Mouse (Mus musculus) left cerebral cortex, adult 2 months (tissue): ENCODE data around the gene Elfn1. TPM values are rescaled to one million over a fixed set of nuclear protein-coding genes. Genes with fewer than 3 reads are reported as not detected.

Source experiments
- DNase-seq, 2 experiments: peaks; one replicate each; pipeline ENCODE4 v3.0.0; 2021 to 2022; ENCODE audit warnings: low spot score in 2 of 2, mixed read lengths in 1 of 2; ENCODE audit errors: extremely low spot score in 1 of 2
- H3K27ac ChIP-seq: fragments of 200-600 bp; 2 replicates; pipeline ENCODE4 v1.8.1; 2022
- H3K4me3 ChIP-seq: fragments of 200-600 bp; 2 replicates; pipeline ENCODE4 v1.8.1; 2022
- CTCF ChIP-seq: fragments of 200-600 bp; IDR thresholded peaks from 2 replicates; pipeline ENCODE4 v1.8.1; 2022; ENCODE audit warnings: antibody characterized with exemption, mild to moderate bottlenecking, moderate library complexity
- intact Hi-C: fragments of 180-260 bp; cut with DNase I; formaldehyde crosslinking; loops from one replicate; pipeline ENCODE4 v1.15.1; 2025
- total RNA-seq, 2 experiments: library from RNA; stranded (reverse); gene quantifications; 2 replicates each; pipeline ENCODE4 v1.2.3; 2021

Elfn1 gene
- total RNA-seq, 2 experiments from 2014 or later: 34.5 to 38.1 TPM

DNA sequence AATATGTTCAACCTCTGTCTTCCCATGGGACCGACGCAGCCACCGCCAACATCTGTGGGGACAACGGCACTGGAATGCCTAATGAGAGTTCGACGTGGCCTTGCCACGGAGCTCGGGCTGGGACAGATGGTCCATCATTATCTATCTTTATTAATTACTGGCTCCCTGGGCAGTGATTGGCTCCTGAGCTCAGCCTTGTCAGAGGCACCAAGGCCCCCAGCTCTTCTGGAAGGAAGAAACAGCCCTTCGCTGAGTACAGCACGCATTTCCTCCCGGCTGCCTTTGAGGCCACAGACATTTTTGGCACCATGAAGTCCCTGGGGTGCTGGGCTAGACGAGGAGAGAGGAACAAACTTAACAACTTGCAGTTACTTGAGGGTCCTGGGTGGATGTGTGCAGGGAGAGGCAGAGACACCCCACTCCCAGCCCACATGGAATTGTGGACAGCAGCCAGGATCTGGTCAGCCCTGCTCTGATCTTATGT, 13.7 kb upstream of the Elfn1 start:
- no peak for DNase-seq
- TF ChIP-seq CTCF: no peak

DNA sequence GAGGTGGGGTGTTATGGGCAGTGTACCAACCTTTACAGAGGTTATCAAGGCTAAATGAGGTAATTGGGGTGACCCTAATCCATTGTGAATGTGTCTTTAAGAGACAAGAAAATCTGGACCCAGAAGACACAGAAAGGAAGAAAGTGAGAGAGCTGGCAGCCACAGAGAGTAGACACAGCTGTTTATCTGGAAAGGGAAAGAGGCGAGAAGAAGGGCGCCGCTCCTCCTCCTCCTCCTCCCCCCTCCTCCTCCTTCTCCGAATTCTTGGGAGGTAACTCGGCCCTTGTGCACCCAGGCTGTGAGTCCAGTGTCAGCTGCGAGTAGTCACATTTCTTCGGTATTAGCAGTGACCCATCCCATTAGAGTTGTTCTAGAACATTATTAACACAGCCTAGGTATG, 8.7 kb upstream of the Elfn1 start:
- no peak overlapping the region for H3K4me3 ChIP-seq
- H3K27ac ChIP-seq: no peak overlapping the region
- intact Hi-C loops: no loop called here
- TF ChIP-seq CTCF: no peak
- no peak for DNase-seq

More for the DNA sequence above, 13.7 kb upstream of the Elfn1 start:
- H3K4me3 ChIP-seq: no peak overlapping the region
- intact Hi-C loops: no loop called here
- no peak overlapping the region for H3K27ac ChIP-seq

- DNase-seq: no peak
- Histone ChIP-seq H3K4me3 (no peak overlapping the region), H3K27ac (no peak overlapping the region)
- intact Hi-C loops: loop anchor here (5.0 kb wide), 2 partner anchors 137 to 182 kb away; no protein-coding TSS in a partner anchor
- no peak for TF ChIP-seq CTCF
Observed at GRCm38 (mm10) chr5:139905121-139905520, 2.6 kb upstream of the Elfn1 start.

GRCm38 (mm10) chr5:139906507-139906906, 1.2 kb upstream of the Elfn1 start:
- DNase-seq: no peak
- intact Hi-C loops: loop anchor here (2.0 to 5.0 kb wide), 3 partner anchors 136 to 386 kb away; no protein-coding TSS in a partner anchor
- Histone ChIP-seq H3K27ac (no peak overlapping the region), H3K4me3 (no peak overlapping the region)
- TF ChIP-seq CTCF: no peak

DNA sequence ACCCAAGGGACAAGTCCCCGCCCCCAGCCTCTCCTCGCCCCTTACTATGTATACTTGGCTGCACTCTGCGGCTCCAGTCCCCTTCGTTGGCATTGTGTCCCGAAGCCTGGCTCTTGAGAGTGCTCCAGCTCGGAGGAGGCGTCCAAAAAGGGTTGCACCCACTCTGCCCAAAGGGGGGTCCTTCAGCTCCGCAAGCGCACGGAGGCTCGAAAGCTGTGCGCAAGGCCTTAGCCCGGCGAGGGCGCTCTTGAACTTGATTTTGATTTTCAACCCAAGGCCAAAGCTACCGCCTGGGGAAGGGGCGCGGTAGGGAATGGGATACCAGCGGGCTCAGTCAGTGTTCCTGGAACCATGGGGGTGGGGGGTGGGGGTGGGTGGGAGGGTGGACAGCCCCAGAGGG, 502 bp upstream of the Elfn1 start:
- TF ChIP-seq CTCF: peak; percentile 48
- H3K4me3 ChIP-seq: peak overlapping the region; percentile 26
- no peak overlapping the region for H3K27ac ChIP-seq
- intact Hi-C loops: loop anchor here (2.0 to 5.0 kb wide), 3 partner anchors 135 to 386 kb away; no protein-coding TSS in a partner anchor
- peak; percentile 56 to 60 for DNase-seq

- DNase-seq: peak in 1 of 2 experiments; percentile 47
- Histone ChIP-seq H3K27ac (peak overlapping the region; percentile 53; the same call in 1 of the 2 replicates), H3K4me3 (peak overlapping the region; percentile 62)
- intact Hi-C loops: loop anchor here (2.0 to 5.0 kb wide), 3 partner anchors 134 to 232 kb away; no protein-coding TSS in a partner anchor
- no peak for TF ChIP-seq CTCF
Observed at GRCm38 (mm10) chr5:139908243-139908810, 584 bp downstream of the Elfn1 start.

DNA sequence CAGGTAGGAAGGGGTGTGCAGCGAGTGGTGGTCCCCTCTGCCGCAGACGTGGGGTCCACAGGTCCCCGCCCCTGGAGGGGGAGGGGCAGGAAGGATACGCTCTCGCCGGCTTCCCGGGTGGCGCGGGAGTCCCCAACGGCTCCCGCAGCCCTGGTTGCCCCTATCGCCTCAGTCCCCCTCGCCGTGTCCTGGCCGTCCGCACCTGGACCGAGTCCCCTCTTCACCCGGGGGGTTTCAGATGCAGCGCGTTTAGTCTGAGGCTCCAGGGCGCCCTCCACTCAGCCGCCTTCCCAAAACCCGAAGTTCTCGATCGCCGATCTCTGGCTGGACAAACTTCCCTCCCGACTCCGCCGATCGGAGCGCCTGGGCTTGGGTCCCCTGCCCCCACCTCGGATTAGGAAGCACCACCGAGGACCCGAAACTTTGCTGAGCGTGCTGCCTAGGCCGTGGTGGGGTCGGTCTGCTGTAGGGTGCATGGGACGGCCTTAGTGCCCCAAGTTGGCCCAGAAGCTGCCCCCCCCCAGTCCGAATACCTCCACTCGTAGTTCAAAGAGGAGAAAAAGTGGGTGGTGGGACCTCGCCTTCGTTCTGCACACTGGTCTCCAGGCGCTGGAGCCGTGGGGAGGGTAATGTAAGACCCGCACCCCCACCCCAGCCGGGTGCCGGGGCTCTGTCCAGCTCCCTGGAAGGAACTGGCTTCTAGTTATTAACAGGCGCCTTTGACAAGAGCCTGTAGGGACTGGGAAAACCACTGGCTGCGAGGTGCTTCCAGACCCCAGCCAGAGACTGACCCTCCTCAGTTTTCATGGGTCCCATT, 1.3 kb downstream of the Elfn1 start:
- Histone ChIP-seq H3K4me3 (peak overlapping the region; percentile 62), H3K27ac (peak overlapping the region; percentile 53; the same call in 1 of the 2 replicates)
- TF ChIP-seq CTCF: no peak
- intact Hi-C loops: loop anchor here (2.0 to 5.0 kb wide), 3 partner anchors 133 to 232 kb away; no protein-coding TSS in a partner anchor
- DNase-seq: no peak

DNA sequence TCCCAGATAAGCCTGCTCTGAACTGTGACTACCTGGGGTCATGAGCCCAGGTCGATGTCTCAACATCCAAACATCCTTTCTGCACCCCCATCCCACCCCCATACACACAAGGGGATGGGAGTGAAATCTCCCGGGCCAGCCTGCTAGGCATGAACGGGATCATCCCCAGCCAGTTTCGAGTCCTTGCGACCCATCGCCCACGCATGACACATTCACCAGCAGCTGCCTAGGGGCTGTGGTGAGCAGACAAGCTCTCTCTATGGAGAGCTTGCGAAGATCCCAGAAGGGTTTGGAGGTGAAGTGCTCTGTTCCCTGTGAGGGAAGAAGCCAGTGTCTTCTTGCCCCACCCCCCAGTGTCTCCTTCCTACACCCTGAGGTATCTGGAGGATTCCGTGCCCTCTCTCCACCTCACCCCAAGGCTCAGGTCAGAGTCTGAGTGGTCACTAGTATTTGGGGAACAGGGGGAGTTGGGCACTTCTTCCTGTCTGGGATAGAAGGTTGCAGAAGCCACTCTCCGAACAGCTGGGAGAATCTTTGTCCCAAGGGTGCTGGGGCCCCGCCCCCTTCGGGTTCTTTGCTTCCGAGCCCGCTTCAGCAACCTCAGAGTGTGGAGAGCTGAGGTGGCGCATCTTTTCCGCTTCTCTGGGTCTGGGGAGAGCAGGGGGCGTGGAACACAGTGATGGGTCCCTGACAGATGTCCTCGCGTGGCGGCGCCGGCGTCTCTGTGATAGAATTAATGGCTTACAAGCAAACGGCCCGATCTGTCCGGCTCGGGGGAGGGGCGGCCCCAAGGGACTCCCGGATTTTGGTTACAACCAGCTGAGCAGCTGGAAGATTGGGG, 2.2 kb downstream of the Elfn1 start:
- intact Hi-C loops: loop anchor here (2.0 to 5.0 kb wide), 3 partner anchors 132 to 231 kb away; no protein-coding TSS in a partner anchor
- TF ChIP-seq CTCF: no peak
- Histone ChIP-seq H3K4me3 (peak overlapping the region; percentile 62), H3K27ac (no peak overlapping the region)
- no peak for DNase-seq

GRCm38 (mm10) chr5:139910755-139911300, 3.1 kb downstream of the Elfn1 start:
- Histone ChIP-seq H3K27ac (no peak overlapping the region), H3K4me3 (no peak overlapping the region)
- DNase-seq: no peak
- intact Hi-C loops: no loop called here
- no peak for TF ChIP-seq CTCF

GRCm38 (mm10) chr5:139911506-139911905, 3.8 kb downstream of the Elfn1 start:
- Histone ChIP-seq H3K4me3 (peak overlapping the region; percentile 45), H3K27ac (no peak overlapping the region; the same call in 1 of the 2 replicates)
- TF ChIP-seq CTCF: no peak
- no peak for DNase-seq
- intact Hi-C loops: no loop called here
